Mouse (Mus musculus): ENCODE data around the gene Mpzl3. TPM values are rescaled to one million over a fixed set of nuclear protein-coding genes. Genes with fewer than 3 reads are reported as not detected.
"Not testable (repeated sequence)": the region's sequence is repeated elsewhere in the genome, so short reads cannot be mapped to it uniquely, and the experiment has no call there.

The Mpzl3 gene
- polyA plus RNA-seq, 1 experiment from 2014 or later = 2.2 TPM

- H3K9me3 ChIP-seq (ENCODE audit: control insufficient read depth, low read length) = no peaks in the 10 kb centered on the region
- H3K9ac ChIP-seq (ENCODE audit: low read length) = no peak overlapping the region
- ATAC-seq (replicated peaks; ENCODE audit: low FRiP score) = no peak
- H3K4me1 ChIP-seq (replicated peaks; ENCODE audit: control insufficient read depth, insufficient read depth, low read length) = no peaks in the 10 kb centered on the region
- H3K27ac ChIP-seq (ENCODE audit: low read depth, low read length) = no peak overlapping the region
- H3K36me3 ChIP-seq (ENCODE audit: control insufficient read depth, insufficient read depth, low read length) = no peaks in the 10 kb centered on the region
- no peak overlapping the region for H3K4me3 ChIP-seq (ENCODE audit: low read depth, low read length)
- no peak for DNase-seq (ENCODE audit: low spot score)
- 88% methylated on average over 11 of the region's 11 CpGs for WGBS
- no peaks in the 10 kb centered on the region for H3K27me3 ChIP-seq (ENCODE audit: control insufficient read depth, insufficient read depth, low read length)
- no peak overlapping the region for H3K4me2 ChIP-seq (ENCODE audit: low read depth, low read length, severe bottlenecking)
Observed at GRCm38 (mm10) chr9:45018031-45018430, 37.0 kb upstream of the Mpzl3 start.

DNA sequence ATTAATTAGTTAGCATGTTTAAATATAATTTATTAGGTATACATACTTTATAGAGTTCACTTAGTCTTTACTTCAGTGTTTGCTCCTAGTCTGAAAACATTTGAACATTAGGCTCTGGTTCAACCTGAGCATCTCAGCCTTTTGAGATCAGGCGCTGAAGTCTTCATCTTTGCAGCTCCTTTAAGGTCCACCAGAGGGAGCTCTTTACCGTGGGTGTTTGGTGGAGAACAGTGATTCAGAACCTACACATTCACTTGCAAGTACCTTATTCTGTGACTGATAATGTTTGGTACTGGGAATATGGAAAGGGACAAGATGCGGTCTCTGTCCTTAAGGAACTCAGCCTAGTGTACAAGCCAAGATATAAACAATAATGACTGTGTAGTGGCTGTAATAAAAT, 32.2 kb upstream of the Mpzl3 start:
- H3K9me3 ChIP-seq (ENCODE audit: control insufficient read depth, low read length) = no peaks in the 10 kb centered on the region
- no peak overlapping the region for H3K9ac ChIP-seq (ENCODE audit: low read length)
- ATAC-seq (replicated peaks; ENCODE audit: low FRiP score) (no peak), DNase-seq (ENCODE audit: low spot score) (peak; percentile 65)
- H3K4me3 ChIP-seq (ENCODE audit: low read depth, low read length) = no peak overlapping the region
- whole genome bisulfite sequencing = 8% methylated on average over 3 of the region's 3 CpGs
- H3K4me1 ChIP-seq (replicated peaks; ENCODE audit: control insufficient read depth, insufficient read depth, low read length) = no peaks in the 10 kb centered on the region
- no peak overlapping the region for H3K4me2 ChIP-seq (ENCODE audit: low read depth, low read length, severe bottlenecking)
- H3K27me3 ChIP-seq (ENCODE audit: control insufficient read depth, insufficient read depth, low read length) = no peaks in the 10 kb centered on the region
- H3K36me3 ChIP-seq (ENCODE audit: control insufficient read depth, insufficient read depth, low read length) = no peaks in the 10 kb centered on the region
- no peak overlapping the region for H3K27ac ChIP-seq (ENCODE audit: low read depth, low read length)

GRCm38 (mm10) chr9:45023638-45024037, 31.3 kb upstream of the Mpzl3 start:
- no peaks in the 10 kb centered on the region for H3K36me3 ChIP-seq (ENCODE audit: control insufficient read depth, insufficient read depth, low read length)
- H3K27me3 ChIP-seq (ENCODE audit: control insufficient read depth, insufficient read depth, low read length) = no peaks in the 10 kb centered on the region
- no peak overlapping the region for H3K9ac ChIP-seq (ENCODE audit: low read length)
- 67% methylated on average over 3 of the region's 3 CpGs for whole genome bisulfite sequencing
- ATAC-seq (replicated peaks; ENCODE audit: low FRiP score) = no peak
- H3K4me2 ChIP-seq (ENCODE audit: low read depth, low read length, severe bottlenecking) = no peak overlapping the region
- no peak for DNase-seq (ENCODE audit: low spot score)
- no peak overlapping the region for H3K27ac ChIP-seq (ENCODE audit: low read depth, low read length)
- no peaks in the 10 kb centered on the region for H3K9me3 ChIP-seq (ENCODE audit: control insufficient read depth, low read length)
- H3K4me3 ChIP-seq (ENCODE audit: low read depth, low read length) = no peak overlapping the region
- no peaks in the 10 kb centered on the region for H3K4me1 ChIP-seq (replicated peaks; ENCODE audit: control insufficient read depth, insufficient read depth, low read length)

DNA sequence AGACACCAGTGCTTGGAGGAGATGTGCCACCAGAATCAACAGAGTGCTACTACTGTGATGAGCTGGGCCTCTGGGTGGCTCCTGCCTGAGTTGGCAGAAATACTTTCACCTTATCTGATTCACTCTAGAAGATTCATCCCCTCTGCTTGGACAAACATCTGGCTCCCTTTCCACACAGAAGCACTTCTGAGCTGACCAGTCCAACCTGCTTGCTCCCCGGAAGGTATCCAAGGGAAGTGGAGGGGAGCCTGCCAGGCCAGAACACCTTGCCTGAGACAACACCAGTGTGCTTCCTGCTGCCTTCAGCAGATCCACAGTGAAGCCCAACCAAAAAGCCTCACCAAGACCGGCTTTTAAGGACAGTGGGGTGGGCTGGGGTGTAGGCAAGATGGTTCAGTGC, 30.8 kb upstream of the Mpzl3 start:
- H3K4me3 ChIP-seq (ENCODE audit: low read depth, low read length) = no peak overlapping the region
- no peak overlapping the region for H3K9ac ChIP-seq (ENCODE audit: low read length)
- ATAC-seq (replicated peaks; ENCODE audit: low FRiP score) = no peak
- no peaks in the 10 kb centered on the region for H3K9me3 ChIP-seq (ENCODE audit: control insufficient read depth, low read length)
- no peaks in the 10 kb centered on the region for H3K4me1 ChIP-seq (replicated peaks; ENCODE audit: control insufficient read depth, insufficient read depth, low read length)
- no peaks in the 10 kb centered on the region for H3K36me3 ChIP-seq (ENCODE audit: control insufficient read depth, insufficient read depth, low read length)
- no peak overlapping the region for H3K4me2 ChIP-seq (ENCODE audit: low read depth, low read length, severe bottlenecking)
- H3K27me3 ChIP-seq (ENCODE audit: control insufficient read depth, insufficient read depth, low read length) = no peaks in the 10 kb centered on the region
- 86% methylated on average over 2 of the region's 2 CpGs for WGBS
- peak; percentile 32 for DNase-seq (ENCODE audit: low spot score)
- no peak overlapping the region for H3K27ac ChIP-seq (ENCODE audit: low read depth, low read length)

DNA sequence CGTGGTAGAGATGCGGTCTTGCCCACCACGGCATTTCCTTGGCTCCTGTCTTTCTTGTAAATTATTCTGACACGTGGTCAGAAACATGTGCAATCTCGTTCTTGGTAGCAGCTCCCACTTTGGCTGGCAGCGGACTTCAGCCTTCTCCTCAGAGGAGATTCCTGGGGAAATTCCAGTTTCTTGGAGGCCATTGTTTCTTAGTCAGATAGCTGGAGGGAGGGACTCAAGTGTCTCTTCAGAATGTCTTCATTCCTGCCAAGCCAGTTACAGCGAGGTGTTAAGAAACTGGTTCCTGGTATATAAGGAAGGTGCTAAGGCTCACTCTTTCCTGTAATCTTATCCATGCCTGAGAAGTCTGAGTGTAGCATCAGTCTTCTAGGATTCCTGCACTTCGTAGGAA, 27.6 kb upstream of the Mpzl3 start:
- no peaks in the 10 kb centered on the region for H3K9me3 ChIP-seq (ENCODE audit: control insufficient read depth, low read length)
- no peak for ATAC-seq (replicated peaks; ENCODE audit: low FRiP score)
- DNase-seq (ENCODE audit: low spot score) = no peak
- no peak overlapping the region for H3K4me3 ChIP-seq (ENCODE audit: low read depth, low read length)
- no peaks in the 10 kb centered on the region for H3K36me3 ChIP-seq (ENCODE audit: control insufficient read depth, insufficient read depth, low read length)
- H3K4me1 ChIP-seq (replicated peaks; ENCODE audit: control insufficient read depth, insufficient read depth, low read length) = no peaks in the 10 kb centered on the region
- no peak overlapping the region for H3K27ac ChIP-seq (ENCODE audit: low read depth, low read length)
- 76% methylated on average over 8 of the region's 8 CpGs for WGBS
- H3K4me2 ChIP-seq (ENCODE audit: low read depth, low read length, severe bottlenecking) = no peak overlapping the region
- no peak overlapping the region for H3K9ac ChIP-seq (ENCODE audit: low read length)
- no peaks in the 10 kb centered on the region for H3K27me3 ChIP-seq (ENCODE audit: control insufficient read depth, insufficient read depth, low read length)

DNA sequence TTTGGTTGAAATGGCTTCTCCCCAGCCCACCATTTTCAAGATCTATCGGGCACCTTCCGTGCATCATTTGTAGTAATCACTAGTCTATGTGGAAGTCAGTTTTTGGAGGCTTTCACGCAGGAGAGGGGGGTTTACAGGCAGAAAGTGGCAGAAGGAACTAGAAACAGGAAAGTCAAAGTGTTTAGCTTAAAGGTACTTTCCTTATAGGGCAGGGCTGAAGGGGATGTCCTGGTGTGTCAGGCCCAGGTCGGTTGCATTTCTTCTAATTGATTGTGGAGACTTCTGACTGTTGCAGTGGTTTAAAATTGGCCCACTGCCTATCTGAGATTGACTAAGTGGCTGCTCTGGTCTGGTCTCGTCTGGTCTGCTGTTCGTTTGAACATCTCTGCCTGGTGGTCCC, 24.6 kb upstream of the Mpzl3 start:
- Histone ChIP-seq H3K27ac (ENCODE audit: low read depth, low read length) (no peak overlapping the region), H3K36me3 (ENCODE audit: control insufficient read depth, insufficient read depth, low read length) (no peaks in the 10 kb centered on the region), H3K4me2 (ENCODE audit: low read depth, low read length, severe bottlenecking) (no peak overlapping the region), H3K9me3 (ENCODE audit: control insufficient read depth, low read length) (no peaks in the 10 kb centered on the region), H3K27me3 (ENCODE audit: control insufficient read depth, insufficient read depth, low read length) (no peaks in the 10 kb centered on the region), H3K4me3 (ENCODE audit: low read depth, low read length) (no peak overlapping the region), H3K4me1 (replicated peaks; ENCODE audit: control insufficient read depth, insufficient read depth, low read length) (no peaks in the 10 kb centered on the region), H3K9ac (ENCODE audit: low read length) (no peak overlapping the region)
- WGBS = 73% methylated on average over 6 of the region's 6 CpGs
- no peak for ATAC-seq (replicated peaks; ENCODE audit: low FRiP score)
- DNase-seq (ENCODE audit: low spot score) = no peak

- DNase-seq (ENCODE audit: low spot score) = no peak
- 83% methylated on average over 2 of the region's 2 CpGs for WGBS
- Histone ChIP-seq H3K4me2 (ENCODE audit: low read depth, low read length, severe bottlenecking) (no peak overlapping the region), H3K27ac (ENCODE audit: low read depth, low read length) (no peak overlapping the region), H3K27me3 (ENCODE audit: control insufficient read depth, insufficient read depth, low read length) (no peaks in the 10 kb centered on the region), H3K4me3 (ENCODE audit: low read depth, low read length) (no peak overlapping the region), H3K4me1 (replicated peaks; ENCODE audit: control insufficient read depth, insufficient read depth, low read length) (no peaks in the 10 kb centered on the region), H3K9ac (ENCODE audit: low read length) (no peak overlapping the region), H3K36me3 (ENCODE audit: control insufficient read depth, insufficient read depth, low read length) (no peaks in the 10 kb centered on the region), H3K9me3 (ENCODE audit: control insufficient read depth, low read length) (no peaks in the 10 kb centered on the region)
- ATAC-seq (replicated peaks; ENCODE audit: low FRiP score) = no peak
Observed at GRCm38 (mm10) chr9:45032261-45032660, 22.7 kb upstream of the Mpzl3 start.

GRCm38 (mm10) chr9:45034526-45034925, 20.5 kb upstream of the Mpzl3 start:
- no peak for DNase-seq (ENCODE audit: low spot score)
- H3K27ac ChIP-seq (ENCODE audit: low read depth, low read length) = no peak overlapping the region

GRCm38 (mm10) chr9:45037803-45038202, 17.2 kb upstream of the Mpzl3 start:
- H3K4me1 ChIP-seq (replicated peaks; ENCODE audit: control insufficient read depth, insufficient read depth, low read length); H3K27ac ChIP-seq (ENCODE audit: low read depth, low read length); ATAC-seq (replicated peaks; ENCODE audit: low FRiP score); H3K4me2 ChIP-seq (ENCODE audit: low read depth, low read length, severe bottlenecking); H3K4me3 ChIP-seq (ENCODE audit: low read depth, low read length); H3K9me3 ChIP-seq (ENCODE audit: control insufficient read depth, low read length); DNase-seq (ENCODE audit: low spot score); H3K36me3 ChIP-seq (ENCODE audit: control insufficient read depth, insufficient read depth, low read length); H3K9ac ChIP-seq (ENCODE audit: low read length): not testable (repeated sequence)
- H3K27me3 ChIP-seq (ENCODE audit: control insufficient read depth, insufficient read depth, low read length) = peaks cover 29% of the 10 kb centered on the region
- WGBS = 80% methylated on average over 1 of the region's 1 CpGs

More at GRCm38 (mm10) chr9:45034526-45034925, 20.5 kb upstream of the Mpzl3 start:
- no peak for ATAC-seq (replicated peaks; ENCODE audit: low FRiP score)
- no peak overlapping the region for H3K9ac ChIP-seq (ENCODE audit: low read length)
- no peaks in the 10 kb centered on the region for H3K4me1 ChIP-seq (replicated peaks; ENCODE audit: control insufficient read depth, insufficient read depth, low read length)
- H3K36me3 ChIP-seq (ENCODE audit: control insufficient read depth, insufficient read depth, low read length) = no peaks in the 10 kb centered on the region
- H3K9me3 ChIP-seq (ENCODE audit: control insufficient read depth, low read length) = no peaks in the 10 kb centered on the region
- H3K27me3 ChIP-seq (ENCODE audit: control insufficient read depth, insufficient read depth, low read length) = no peaks in the 10 kb centered on the region
- no peak overlapping the region for H3K4me3 ChIP-seq (ENCODE audit: low read depth, low read length)
- H3K4me2 ChIP-seq (ENCODE audit: low read depth, low read length, severe bottlenecking) = no peak overlapping the region
- WGBS = 76% methylated on average over 3 of the region's 3 CpGs

Data from forebrain, embryonic 11.5 days (tissue).